Mouse (Mus musculus) embryonic facial prominence, embryonic 15.5 days (tissue): Measurements from ENCODE around the gene Astn1. TPM values are rescaled to one million over a fixed set of nuclear protein-coding genes. Genes with fewer than 3 reads are reported as not detected.

Source experiments
- ATAC-seq: fragments of 200-750 bp; cut with Nextera tagmentation; 2 replicates; pipeline ENCODE4 v1.8.0; 2017; ENCODE audit warnings: low read depth, moderate TSS enrichment; ENCODE audit not compliant: insufficient number of reproducible peaks, low FRiP score, low TSS enrichment
- H3K27ac ChIP-seq: fragments of 300-500 bp; sonication (generic); replicated peaks from 2 replicates; pipeline ENCODE4 v1.5.1; 2015; ENCODE audit warnings: mild to moderate bottlenecking, inconsistent platforms
- H3K27me3 ChIP-seq: fragments of 300-500 bp; sonication (generic); 2 replicates; pipeline ENCODE4 v1.6.1; 2015; ENCODE audit warnings: inconsistent platforms
- H3K36me3 ChIP-seq: fragments of 300-500 bp; sonication (generic); 2 replicates; pipeline ENCODE4 v1.6.1; 2015; ENCODE audit warnings: mild to moderate bottlenecking, inconsistent platforms
- H3K4me1 ChIP-seq: fragments of 300-500 bp; sonication (generic); 2 replicates; pipeline ENCODE4 v1.6.1; 2015; ENCODE audit warnings: inconsistent platforms
- H3K4me2 ChIP-seq: fragments of 300-500 bp; sonication (generic); replicated peaks from 2 replicates; pipeline ENCODE4 v1.6.1; 2015; ENCODE audit warnings: mild to moderate bottlenecking, inconsistent platforms
- H3K4me3 ChIP-seq: fragments of 300-500 bp; sonication (generic); replicated peaks from 2 replicates; pipeline ENCODE4 v1.5.1; 2015; ENCODE audit warnings: mild to moderate bottlenecking, inconsistent platforms
- H3K9ac ChIP-seq: fragments of 300-500 bp; sonication (generic); 2 replicates; pipeline ENCODE4 v1.6.1; 2015; ENCODE audit warnings: inconsistent platforms
- H3K9me3 ChIP-seq: fragments of 300-500 bp; sonication (generic); replicated peaks from 2 replicates; pipeline ENCODE4 v1.6.1; 2016; ENCODE audit warnings: inconsistent platforms
- WGBS: fragments of 180-500 bp; shearing (Covaris S2); methylation state at CpG from one replicate; pipeline ENCODE4 v1.1.7; 2015; 5-methylcytosine and 5-hydroxymethylcytosine counted together
- polyA plus RNA-seq: library from polyadenylated mRNA; unstranded; fragments of >200 nt; fragmentation: Nextera tagmentation; extraction: Ambion mirVana; gene quantifications from 2 replicates; pipeline ENCODE4 v1.2.1, GENCODE M21; 2015

Gene Astn1
- polyA plus RNA-seq: 0.88 and 1.7 TPM in 2 replicates

DNA sequence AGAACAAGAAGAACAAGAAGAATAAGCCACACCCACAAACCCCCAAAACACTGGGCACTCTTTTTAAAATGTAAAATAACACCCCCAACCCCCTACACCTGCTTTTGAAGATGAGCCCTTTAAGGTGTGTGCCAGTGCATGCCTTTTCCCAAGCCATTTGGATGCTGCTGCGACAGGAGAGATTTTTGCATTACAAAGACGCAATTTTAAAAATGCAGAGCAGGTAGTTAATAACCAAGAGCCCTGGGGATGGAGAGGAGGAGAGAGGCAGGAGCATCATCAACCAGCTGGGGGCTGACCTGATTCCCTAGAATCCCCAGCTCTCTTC, at the start of gene Astn1:
Astn1 (plus strand) TSS at position 310 of the 328 bp plus-strand sequence.
- Histone ChIP-seq H3K27ac (no peak within 1 kb of the TSS), H3K27me3 (peaks cover 33% of the 10 kb centered on the region), H3K36me3 (no peaks in the 10 kb centered on the region), H3K4me1 (peaks cover 10% of the 10 kb centered on the region), H3K9ac (no peak within 1 kb of the TSS), H3K4me2 (peak within 1 kb of the TSS; percentile 65), H3K9me3 (no peaks in the 10 kb centered on the region), H3K4me3 (peak within 1 kb of the TSS; percentile 39)
- no peak for ATAC-seq
- 4% methylated on average over 2 of the region's 2 CpGs for WGBS

DNA sequence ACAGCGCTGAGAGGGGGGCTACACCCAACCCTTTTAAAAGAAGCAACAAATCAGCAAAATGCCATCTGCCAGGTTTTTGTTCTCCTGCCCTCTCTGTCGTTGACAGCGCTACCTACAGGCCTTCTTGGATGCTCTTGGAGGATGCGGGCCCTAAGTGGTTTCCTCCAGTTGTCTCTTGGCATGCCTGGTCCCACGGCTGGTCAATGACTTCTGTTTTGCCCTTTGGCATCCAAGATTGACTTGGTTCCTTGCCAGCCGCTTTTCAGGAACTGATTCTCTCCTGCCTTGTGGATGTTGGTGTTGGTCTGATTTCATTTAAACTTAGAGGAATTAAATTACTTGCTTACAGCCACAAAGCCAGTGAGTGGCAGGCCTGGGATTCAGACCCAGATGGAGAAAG, 38.7 kb upstream of the Astn1 start:
- Histone ChIP-seq H3K36me3 (no peaks in the 10 kb centered on the region), H3K27ac (no peak overlapping the region)

DNA sequence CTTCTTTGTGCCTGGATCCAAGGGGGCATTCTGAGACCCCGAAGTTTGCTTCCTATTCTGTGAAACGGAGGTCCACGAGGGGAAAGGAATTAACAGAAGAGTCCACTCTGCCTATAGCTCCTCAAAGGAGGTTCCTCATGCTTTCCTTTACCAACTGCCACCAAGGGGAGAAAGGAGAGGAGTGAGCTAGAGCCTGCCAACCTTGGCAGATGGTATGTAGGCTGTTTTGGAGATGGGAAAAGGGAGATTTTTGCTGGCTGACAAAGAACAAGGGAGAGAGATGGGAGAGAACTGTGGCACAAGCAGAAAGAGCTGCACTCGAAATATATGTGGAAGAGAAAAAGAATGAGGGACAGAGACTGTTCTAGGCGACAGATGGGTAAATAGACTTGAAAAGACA, 33.9 kb upstream of the Astn1 start:
- Histone ChIP-seq H3K4me3 (no peak overlapping the region), H3K4me2 (no peak overlapping the region), H3K27ac (no peak overlapping the region), H3K36me3 (no peaks in the 10 kb centered on the region), H3K9me3 (no peaks in the 10 kb centered on the region), H3K9ac (no peak overlapping the region), H3K27me3 (no peaks in the 10 kb centered on the region), H3K4me1 (peaks cover 6% of the 10 kb centered on the region; the same call in 1 of the 2 replicates)
- ATAC-seq: no peak
- 75% methylated on average over 5 of the region's 5 CpGs for WGBS

More for the DNA sequence above, 38.7 kb upstream of the Astn1 start:
- Histone ChIP-seq H3K4me3 (no peak overlapping the region), H3K27me3 (no peaks in the 10 kb centered on the region), H3K4me2 (no peak overlapping the region), H3K9me3 (no peaks in the 10 kb centered on the region), H3K9ac (no peak overlapping the region), H3K4me1 (peaks cover 7% of the 10 kb centered on the region; the same call in 1 of the 2 replicates)
- WGBS: 47% methylated on average over 6 of the region's 6 CpGs
- ATAC-seq: no peak

DNA sequence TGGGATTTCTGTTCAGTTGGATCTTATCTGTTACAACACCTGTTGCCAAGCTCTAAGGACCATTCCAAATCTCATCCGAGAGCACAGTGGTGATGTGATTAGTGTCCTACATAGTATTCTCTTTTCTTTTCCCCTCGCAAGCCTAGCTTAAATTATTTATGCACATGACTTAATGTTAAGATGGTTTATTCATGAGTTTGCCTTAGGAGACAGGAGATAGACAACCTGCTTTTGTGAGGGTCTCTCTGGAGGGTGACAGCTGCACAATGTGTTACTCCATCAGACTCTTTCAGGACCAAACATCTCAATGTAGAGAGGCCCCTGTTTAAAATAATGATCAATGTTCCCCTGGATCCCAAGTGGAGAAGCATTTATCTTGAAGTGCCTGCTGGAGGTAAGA, 33.2 kb upstream of the Astn1 start:
- no peak overlapping the region for H3K27ac ChIP-seq
- no peak overlapping the region for H3K9ac ChIP-seq
- H3K36me3 ChIP-seq: no peaks in the 10 kb centered on the region
- no peaks in the 10 kb centered on the region for H3K4me1 ChIP-seq
- 68% methylated on average over 2 of the region's 2 CpGs for WGBS
- H3K4me3 ChIP-seq: no peak overlapping the region
- ATAC-seq: no peak
- no peaks in the 10 kb centered on the region for H3K9me3 ChIP-seq
- H3K4me2 ChIP-seq: no peak overlapping the region
- no peaks in the 10 kb centered on the region for H3K27me3 ChIP-seq

DNA sequence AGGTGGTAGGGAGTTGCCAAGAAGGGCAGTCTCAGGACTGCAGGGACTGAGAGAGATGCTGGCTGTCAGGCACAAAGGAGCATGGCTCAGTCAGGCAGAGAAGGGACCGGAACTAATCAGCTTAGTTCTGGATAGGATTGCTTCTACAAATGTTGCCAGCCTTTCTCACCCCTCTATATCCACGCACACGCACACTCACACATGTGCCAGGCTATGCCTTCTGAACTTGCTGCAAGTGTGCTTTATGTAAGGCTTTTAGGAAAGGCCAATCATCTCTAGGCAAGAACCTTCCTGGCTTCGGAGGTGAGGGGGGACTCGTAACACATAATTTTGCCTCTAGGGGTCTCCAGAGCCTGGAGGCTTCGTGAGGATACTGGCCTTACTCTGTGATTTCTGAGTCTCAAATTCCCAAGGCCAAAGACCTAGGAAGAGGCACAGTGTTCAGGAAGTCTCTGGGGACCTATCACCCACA, 18.8 kb upstream of the Astn1 start:
- Histone ChIP-seq H3K36me3 (no peaks in the 10 kb centered on the region), H3K4me1 (no peaks in the 10 kb centered on the region), H3K4me2 (no peak overlapping the region), H3K27me3 (no peaks in the 10 kb centered on the region), H3K9me3 (no peaks in the 10 kb centered on the region), H3K9ac (no peak overlapping the region), H3K4me3 (no peak overlapping the region), H3K27ac (no peak overlapping the region)
- WGBS: 22% methylated on average over 6 of the region's 6 CpGs
- peak; percentile 27; the same call in 1 of the 2 replicates for ATAC-seq

DNA sequence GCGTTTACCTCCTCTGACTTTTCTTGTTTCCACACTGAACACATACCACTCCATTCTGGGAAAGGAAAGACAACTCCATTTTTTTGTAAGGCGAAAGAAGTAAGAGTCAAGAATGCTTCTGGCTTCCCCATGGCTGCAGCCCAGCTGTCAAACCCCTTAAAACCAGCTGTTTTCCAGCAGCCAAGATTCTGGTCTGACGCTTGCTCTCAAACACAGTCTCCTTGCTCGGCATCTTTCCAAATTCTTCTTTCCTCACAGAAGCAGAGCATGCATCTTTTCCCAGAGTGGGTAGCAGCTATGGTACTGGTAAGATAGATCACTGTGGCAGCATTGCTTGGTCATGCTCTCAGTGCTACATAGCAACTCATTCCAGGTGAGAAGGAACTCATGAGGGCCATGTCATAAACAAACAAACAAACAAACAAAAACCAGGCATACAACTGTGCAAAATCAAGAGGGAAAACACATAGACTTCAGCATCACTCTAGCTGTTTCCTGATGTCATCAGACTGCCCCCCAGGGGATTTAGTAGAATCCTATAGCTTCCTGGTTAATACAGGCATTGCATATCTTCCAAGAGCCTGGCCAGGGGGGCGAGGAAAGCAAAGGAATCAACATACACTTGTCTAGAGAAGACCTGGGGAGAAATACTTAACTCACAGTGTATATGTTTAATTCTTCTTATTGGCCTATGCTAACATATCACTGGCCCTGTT, 8.3 kb upstream of the Astn1 start:
- H3K4me2 ChIP-seq: no peak overlapping the region
- ATAC-seq: no peak
- H3K27me3 ChIP-seq: peaks cover 46% of the 10 kb centered on the region
- H3K4me1 ChIP-seq: peaks cover 18% of the 10 kb centered on the region
- WGBS: 53% methylated on average over 5 of the region's 5 CpGs
- no peak overlapping the region for H3K4me3 ChIP-seq
- no peak overlapping the region for H3K9ac ChIP-seq
- H3K27ac ChIP-seq: no peak overlapping the region
- no peaks in the 10 kb centered on the region for H3K9me3 ChIP-seq
- no peaks in the 10 kb centered on the region for H3K36me3 ChIP-seq

DNA sequence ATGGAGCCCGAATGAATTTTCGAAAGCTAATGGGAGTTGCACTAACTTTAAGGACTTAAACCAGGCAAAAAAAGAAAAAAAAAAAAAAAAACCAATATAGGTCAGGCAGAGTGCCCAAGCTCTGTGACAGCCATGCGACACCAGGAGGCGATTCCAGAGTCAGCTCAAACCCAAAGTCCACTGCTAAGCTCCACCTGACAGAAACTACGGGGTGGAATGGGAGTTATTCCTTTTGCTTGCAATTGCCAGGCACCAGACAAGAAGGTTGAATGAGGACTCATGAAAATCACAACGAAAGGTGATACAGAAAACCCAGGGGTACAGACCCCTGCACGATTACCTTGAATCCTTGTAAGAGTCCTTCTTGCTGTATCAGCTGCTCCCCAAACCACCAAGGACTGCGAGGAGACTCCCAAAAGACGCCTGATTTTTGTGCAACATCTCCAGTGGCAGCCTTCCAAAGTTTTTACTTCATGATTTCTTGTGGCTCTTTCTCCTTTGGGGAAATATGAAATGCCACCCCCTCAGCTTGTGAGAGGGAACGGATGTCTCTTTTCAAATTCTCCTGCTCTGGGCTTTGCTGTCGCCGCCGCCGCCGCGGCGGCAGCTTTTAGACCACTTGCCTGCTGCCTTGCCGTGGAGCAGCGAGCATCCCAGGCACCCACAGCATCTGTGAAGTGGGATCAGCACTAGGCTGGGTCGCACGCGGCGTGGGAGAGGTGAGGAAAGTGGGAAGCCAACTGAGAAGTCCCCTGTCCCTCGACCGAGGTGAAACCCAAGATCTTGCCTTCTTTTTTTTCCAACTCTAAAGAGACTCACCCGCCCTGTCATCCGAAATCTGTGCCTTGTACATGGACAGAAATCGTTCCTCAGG, 6.7 kb upstream of the Astn1 start:
- H3K4me2 ChIP-seq: peak overlapping the region; percentile 85
- H3K27me3 ChIP-seq: peaks cover 51% of the 10 kb centered on the region
- no peaks in the 10 kb centered on the region for H3K36me3 ChIP-seq
- 9% methylated on average over 28 of the region's 28 CpGs for WGBS
- peaks cover 18% of the 10 kb centered on the region for H3K4me1 ChIP-seq
- no peak for ATAC-seq
- no peak overlapping the region for H3K27ac ChIP-seq
- peak overlapping the region; percentile 57 for H3K4me3 ChIP-seq
- H3K9ac ChIP-seq: no peak overlapping the region
- no peaks in the 10 kb centered on the region for H3K9me3 ChIP-seq

DNA sequence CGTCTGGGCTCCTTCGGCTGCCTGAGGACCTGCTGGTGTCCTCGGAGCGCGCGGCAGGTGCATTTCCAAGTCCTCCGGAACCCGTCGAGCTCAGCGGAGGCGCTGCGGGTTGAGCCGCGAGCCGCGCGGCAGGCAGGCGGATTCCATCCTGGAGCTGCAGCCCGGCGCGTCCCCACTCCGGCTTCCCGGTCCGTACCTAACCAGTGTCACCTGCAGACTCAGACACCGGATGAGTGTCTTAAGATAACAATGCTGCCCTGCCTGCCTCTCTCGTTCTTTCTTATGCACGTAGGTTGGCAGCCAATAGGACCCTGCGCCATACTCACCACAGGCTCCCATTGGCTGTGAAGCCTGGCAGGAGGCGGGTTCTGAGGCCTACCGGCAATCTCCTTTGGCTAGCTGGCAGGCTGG, 6.0 kb upstream of the Astn1 start, which contains the start of gene Brinp2:
Brinp2 (minus strand) TSS at position 276 of the 411 bp plus-strand sequence.
- Histone ChIP-seq H3K36me3 (no peaks in the 10 kb centered on the region), H3K9me3 (no peaks in the 10 kb centered on the region), H3K4me1 (peaks cover 18% of the 10 kb centered on the region), H3K27me3 (peaks cover 55% of the 10 kb centered on the region), H3K4me2 (peak within 1 kb of the TSS; percentile 85), H3K27ac (no peak within 1 kb of the TSS), H3K4me3 (peak within 1 kb of the TSS; percentile 57), H3K9ac (no peak within 1 kb of the TSS)
- peak; percentile 94 for ATAC-seq
- WGBS: under 1% methylated on average over 30 of the region's 30 CpGs

DNA sequence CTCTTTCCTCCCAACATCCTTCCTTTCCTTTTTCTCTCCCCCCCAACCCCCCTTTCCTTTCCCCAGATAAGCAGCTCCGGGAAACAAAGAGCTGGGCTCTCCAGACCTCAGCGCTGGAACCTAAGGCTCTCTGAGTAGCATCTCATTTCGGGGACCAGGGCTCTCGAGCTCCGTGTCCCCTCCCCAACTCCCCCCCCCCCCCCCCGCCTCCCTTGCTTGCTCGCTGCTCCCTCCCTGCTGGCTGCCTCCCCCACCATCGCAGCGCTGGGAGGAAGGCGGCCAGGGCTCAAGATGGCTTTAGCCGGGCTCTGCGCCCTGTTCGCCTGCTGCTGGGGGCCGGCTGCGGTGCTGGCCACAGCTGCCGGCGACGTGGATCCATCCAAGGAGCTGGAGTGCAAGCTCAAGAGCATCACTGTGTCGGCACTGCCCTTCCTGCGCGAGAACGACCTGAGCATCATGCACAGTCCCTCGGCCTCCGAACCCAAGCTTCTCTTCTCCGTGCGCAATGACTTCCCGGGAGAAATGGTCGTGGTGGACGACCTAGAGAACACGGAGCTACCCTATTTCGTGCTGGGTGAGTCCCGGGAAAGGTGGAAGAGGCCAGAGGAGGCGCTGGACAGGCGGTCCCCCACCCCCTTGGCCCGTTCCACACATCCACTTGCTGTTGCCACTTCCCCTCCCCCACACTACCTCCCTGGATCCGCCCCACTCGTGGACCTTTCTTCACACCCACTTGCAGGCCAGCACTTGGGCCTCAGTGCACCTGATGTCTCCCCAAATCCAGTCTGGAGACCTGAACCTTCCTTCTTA, 424 bp downstream of the Astn1 start:
- Histone ChIP-seq H3K27me3 (peaks cover 27% of the 10 kb centered on the region), H3K4me1 (peaks cover 10% of the 10 kb centered on the region), H3K27ac (no peak overlapping the region), H3K36me3 (no peaks in the 10 kb centered on the region), H3K9ac (no peak overlapping the region), H3K4me2 (peak overlapping the region; percentile 65), H3K9me3 (no peaks in the 10 kb centered on the region), H3K4me3 (peak overlapping the region; percentile 39)
- peak; percentile 54; the same call in 1 of the 2 replicates for ATAC-seq
- WGBS: 2% methylated on average over 33 of the region's 37 CpGs

DNA sequence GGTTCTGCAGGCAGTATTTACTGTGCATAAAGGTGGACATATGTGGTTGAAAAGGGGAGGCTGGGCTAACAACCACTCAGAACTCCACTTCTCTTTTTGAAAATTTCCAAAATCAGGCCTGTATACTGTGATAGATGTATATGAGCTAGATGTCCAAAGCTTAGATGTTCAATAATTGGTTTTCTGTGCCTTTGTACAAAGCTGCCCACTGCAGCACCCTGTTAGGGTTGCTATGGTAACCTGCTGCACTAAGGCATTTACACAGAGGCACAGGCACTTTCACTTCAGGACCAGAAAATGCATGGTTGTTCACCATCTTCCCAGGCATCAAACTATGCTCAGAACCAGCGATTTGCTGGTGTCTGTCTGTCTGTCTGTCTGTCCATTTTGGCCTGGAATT, 2.4 kb downstream of the Astn1 start:
- Histone ChIP-seq H3K27ac (no peak overlapping the region), H3K27me3 (peaks cover 19% of the 10 kb centered on the region; the same call in 1 of the 2 replicates), H3K4me1 (peaks cover 10% of the 10 kb centered on the region), H3K9ac (no peak overlapping the region), H3K36me3 (no peaks in the 10 kb centered on the region), H3K9me3 (no peaks in the 10 kb centered on the region), H3K4me3 (no peak overlapping the region), H3K4me2 (no peak overlapping the region)
- 47% methylated on average over 1 of the region's 1 CpGs for WGBS
- no peak for ATAC-seq

DNA sequence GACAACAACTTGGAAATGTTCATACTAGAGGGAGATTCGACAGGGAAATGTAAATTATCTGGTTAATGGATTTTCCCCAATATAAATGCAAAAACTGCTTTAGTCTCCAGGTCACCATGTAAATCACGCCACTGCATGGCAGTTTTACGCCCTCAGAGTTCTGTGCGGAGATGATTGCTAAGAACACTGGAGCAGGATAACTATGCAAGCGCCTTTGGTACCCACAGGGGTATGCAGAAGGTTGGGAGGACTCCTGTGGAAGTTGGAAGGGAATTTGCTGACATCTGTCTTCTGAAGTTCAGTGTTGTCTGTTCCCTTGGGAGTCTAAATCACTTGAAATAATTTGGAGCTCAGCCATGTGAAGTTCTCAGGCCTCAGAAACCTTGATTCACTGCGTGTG, 20.2 kb downstream of the Astn1 start:
- H3K4me2 ChIP-seq: no peak overlapping the region

More for the DNA sequence above, 20.2 kb downstream of the Astn1 start:
- H3K4me1 ChIP-seq: no peaks in the 10 kb centered on the region
- H3K36me3 ChIP-seq: no peaks in the 10 kb centered on the region
- ATAC-seq: no peak
- H3K27me3 ChIP-seq: no peaks in the 10 kb centered on the region
- H3K9ac ChIP-seq: no peak overlapping the region
- H3K4me3 ChIP-seq: no peak overlapping the region
- 81% methylated on average over 6 of the region's 6 CpGs for WGBS
- no peak overlapping the region for H3K27ac ChIP-seq
- no peaks in the 10 kb centered on the region for H3K9me3 ChIP-seq
